Mouse (Mus musculus) liver, embryonic 16.5 days (tissue): ENCODE measurements at regions not wholly inside any gene's neighbourhood (a gene's known extent, or its start where the extent isn't known, plus 50 kb on each side); places are given as distances from the start of the nearest gene placed in this dataset.

Experiments used
- ATAC-seq: fragments of 200-750 bp; cut with Nextera tagmentation; 2 replicates; pipeline ENCODE4 v1.8.0; 2017; ENCODE audit warnings: low read depth, mild to moderate bottlenecking, moderate number of reproducible peaks, moderate library complexity
- H3K27ac ChIP-seq: fragments of 300-500 bp; sonication (generic); 2 replicates; pipeline ENCODE4 v1.5.1; 2014; ENCODE audit warnings: mild to moderate bottlenecking, low read length
- H3K27me3 ChIP-seq: fragments of 300-500 bp; sonication (generic); 2 replicates; pipeline ENCODE4 v1.6.1; 2014; ENCODE audit warnings: low read depth, low read length, mixed read lengths; ENCODE audit not compliant: control insufficient read depth, insufficient read depth
- H3K36me3 ChIP-seq: fragments of 300-500 bp; sonication (generic); 2 replicates; pipeline ENCODE4 v1.6.1; 2014; ENCODE audit warnings: mild to moderate bottlenecking; ENCODE audit not compliant: control insufficient read depth, insufficient read depth
- H3K4me1 ChIP-seq: fragments of 300-500 bp; sonication (generic); 2 replicates; pipeline ENCODE4 v1.6.1; 2014; ENCODE audit warnings: low read depth, low read length, mixed read lengths; ENCODE audit not compliant: control insufficient read depth
- H3K4me2 ChIP-seq: fragments of 300-500 bp; sonication (generic); 2 replicates; pipeline ENCODE4 v1.6.1; 2014; ENCODE audit warnings: low read depth, low read length, mixed read lengths
- H3K4me3 ChIP-seq: fragments of 300-500 bp; sonication (generic); 2 replicates; pipeline ENCODE4 v1.5.1; 2014; ENCODE audit warnings: low read depth, mild to moderate bottlenecking, low read length
- H3K9ac ChIP-seq: fragments of 300-500 bp; sonication (generic); 2 replicates; pipeline ENCODE4 v1.6.1; 2014; ENCODE audit warnings: low read depth, low read length
- H3K9me3 ChIP-seq: fragments of 300-500 bp; sonication (generic); replicated peaks from 2 replicates; pipeline ENCODE4 v1.6.1; 2016; ENCODE audit warnings: low read length; ENCODE audit not compliant: control insufficient read depth
- WGBS: fragments of 180-500 bp; shearing (Covaris S2); extraction: QIAGEN DNeasy Blood & Tissue Kit; methylation state at CpG from one replicate; pipeline ENCODE4 v1.1.7; 2014; ENCODE audit not compliant: insufficient replicate concordance; 5-methylcytosine and 5-hydroxymethylcytosine counted together

- WGBS = 54% methylated on average over 8 of the region's 8 CpGs
- no peaks in the 10 kb centered on the region; the same call in 1 of the 2 replicates for H3K9me3 ChIP-seq
- no peak for ATAC-seq
- H3K4me1 ChIP-seq = no peaks in the 10 kb centered on the region
- H3K36me3 ChIP-seq = no peaks in the 10 kb centered on the region
- no peak overlapping the region for H3K4me3 ChIP-seq
- no peaks in the 10 kb centered on the region for H3K27me3 ChIP-seq
- no peak overlapping the region for H3K9ac ChIP-seq
- no peak overlapping the region for H3K4me2 ChIP-seq
- H3K27ac ChIP-seq = no peak overlapping the region
Observed at GRCm38 (mm10) chr7:36958255-36958654, 260.3 kb downstream of the Tshz3 start.

DNA sequence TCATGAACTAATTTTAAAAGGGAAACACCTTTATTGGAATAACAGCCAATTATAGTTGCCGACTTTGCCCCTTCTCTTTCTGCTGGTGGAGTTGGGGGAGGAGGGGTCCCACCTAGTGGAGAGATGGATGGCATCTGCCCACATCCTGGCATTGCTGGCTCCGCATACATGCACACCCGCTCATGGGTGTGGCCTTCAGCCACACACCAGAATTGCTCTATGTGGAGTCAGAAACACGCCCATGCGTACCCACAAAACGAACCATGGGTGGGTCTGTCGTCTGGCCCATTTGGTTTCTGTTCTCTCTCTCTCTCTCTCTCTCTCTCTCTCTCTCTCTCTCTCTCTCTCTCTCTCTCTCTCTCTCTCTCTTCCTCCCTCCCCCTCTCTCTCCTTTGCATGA, 273.9 kb downstream of the Tshz3 start:
- Histone ChIP-seq H3K9me3 (no peaks in the 10 kb centered on the region), H3K27me3 (no peaks in the 10 kb centered on the region), H3K9ac (no peak overlapping the region), H3K4me1 (no peaks in the 10 kb centered on the region), H3K27ac (no peak overlapping the region), H3K4me3 (no peak overlapping the region), H3K4me2 (no peak overlapping the region), H3K36me3 (no peaks in the 10 kb centered on the region)
- WGBS = 55% methylated on average over 7 of the region's 7 CpGs
- no peak for ATAC-seq

DNA sequence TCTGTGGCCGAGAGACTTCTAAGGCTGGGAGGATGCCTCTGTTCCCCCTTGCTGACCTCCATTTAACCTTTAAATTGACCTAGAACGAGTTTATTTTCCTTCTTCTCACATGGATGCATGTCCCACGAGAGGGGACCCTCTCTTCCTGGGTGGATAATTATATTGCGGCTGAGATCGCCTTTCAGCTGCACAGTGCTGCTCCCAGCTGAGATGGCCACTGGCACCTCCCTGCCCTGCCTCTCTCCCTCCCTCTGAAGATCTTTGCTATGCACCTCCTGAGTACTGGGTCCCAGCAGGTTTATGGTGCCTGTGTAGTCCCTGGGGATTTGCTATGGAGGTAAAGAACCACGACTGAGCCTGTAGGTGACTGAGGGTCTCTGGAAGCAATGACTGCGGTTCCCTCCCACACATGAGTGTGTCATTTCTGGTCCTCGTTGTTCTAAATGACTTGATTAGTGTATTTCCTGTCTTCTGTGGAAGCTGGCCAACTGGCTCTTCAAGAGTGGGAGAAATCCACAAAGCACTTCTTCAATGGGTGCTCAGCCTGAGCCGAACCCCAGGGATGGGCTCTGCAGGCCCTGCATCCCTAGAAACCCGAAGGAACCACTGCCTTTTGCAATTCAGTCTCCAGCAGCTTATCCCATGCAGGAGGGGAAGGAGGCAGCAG, 275.9 kb downstream of the Tshz3 start:
- Histone ChIP-seq H3K9me3 (no peaks in the 10 kb centered on the region), H3K27ac (no peak overlapping the region), H3K4me1 (no peaks in the 10 kb centered on the region), H3K36me3 (no peaks in the 10 kb centered on the region), H3K27me3 (no peaks in the 10 kb centered on the region), H3K4me2 (no peak overlapping the region), H3K4me3 (no peak overlapping the region), H3K9ac (no peak overlapping the region)
- 43% methylated on average over 10 of the region's 10 CpGs for WGBS
- no peak for ATAC-seq

- ATAC-seq = no peak
- Histone ChIP-seq H3K4me1 (no peaks in the 10 kb centered on the region), H3K27me3 (no peaks in the 10 kb centered on the region)
Observed at GRCm38 (mm10) chr7:36974573-36974972, 276.7 kb downstream of the Tshz3 start.

GRCm38 (mm10) chr7:36975475-36975874, 277.6 kb downstream of the Tshz3 start:
- no peak overlapping the region for H3K4me3 ChIP-seq
- H3K27ac ChIP-seq = no peak overlapping the region
- no peaks in the 10 kb centered on the region for H3K9me3 ChIP-seq
- no peaks in the 10 kb centered on the region for H3K27me3 ChIP-seq
- WGBS = 12% methylated on average over 5 of the region's 5 CpGs
- H3K4me2 ChIP-seq = no peak overlapping the region
- H3K9ac ChIP-seq = no peak overlapping the region
- no peak for ATAC-seq
- H3K36me3 ChIP-seq = no peaks in the 10 kb centered on the region
- H3K4me1 ChIP-seq = no peaks in the 10 kb centered on the region

More at GRCm38 (mm10) chr7:36974573-36974972, 276.7 kb downstream of the Tshz3 start:
- Histone ChIP-seq H3K4me2 (no peak overlapping the region), H3K27ac (no peak overlapping the region), H3K9me3 (no peaks in the 10 kb centered on the region), H3K4me3 (no peak overlapping the region), H3K36me3 (no peaks in the 10 kb centered on the region), H3K9ac (no peak overlapping the region)
- WGBS = 36% methylated on average over 4 of the region's 4 CpGs

GRCm38 (mm10) chr7:36977819-36978218, 279.9 kb downstream of the Tshz3 start:
- 69% methylated on average over 12 of the region's 12 CpGs for WGBS
- Histone ChIP-seq H3K27ac (no peak overlapping the region), H3K9me3 (no peaks in the 10 kb centered on the region), H3K27me3 (no peaks in the 10 kb centered on the region), H3K4me1 (no peaks in the 10 kb centered on the region), H3K4me2 (no peak overlapping the region), H3K4me3 (no peak overlapping the region), H3K36me3 (no peaks in the 10 kb centered on the region), H3K9ac (no peak overlapping the region)
- ATAC-seq = no peak

GRCm38 (mm10) chr7:36989380-36989779, 291.5 kb downstream of the Tshz3 start:
- Histone ChIP-seq H3K4me3 (no peak overlapping the region), H3K27ac (no peak overlapping the region), H3K27me3 (no peaks in the 10 kb centered on the region), H3K9me3 (no peaks in the 10 kb centered on the region), H3K4me1 (no peaks in the 10 kb centered on the region), H3K36me3 (no peaks in the 10 kb centered on the region), H3K4me2 (no peak overlapping the region), H3K9ac (no peak overlapping the region)
- no peak for ATAC-seq
- WGBS = 32% methylated on average over 1 of the region's 1 CpGs

DNA sequence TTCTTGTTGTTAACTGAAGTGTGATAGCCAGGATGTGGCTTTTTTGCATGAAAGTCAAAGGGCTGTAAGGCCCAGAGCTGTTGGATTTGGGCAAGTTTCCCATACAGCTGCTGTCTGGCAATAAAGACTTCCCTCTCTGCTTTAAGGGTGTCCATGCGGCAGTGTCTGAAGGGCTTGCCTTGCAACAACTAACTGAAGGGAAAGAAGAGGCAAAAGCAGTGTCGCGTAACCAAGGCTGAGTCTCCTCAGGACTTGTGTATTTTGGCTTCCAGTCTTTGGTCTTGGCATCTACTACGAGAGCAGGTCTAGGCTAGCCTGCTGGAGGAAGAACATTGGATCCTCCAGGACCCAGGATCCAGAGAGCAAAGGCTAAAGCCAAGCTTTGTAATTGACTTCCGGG, 306.7 kb downstream of the Tshz3 start:
- H3K27me3 ChIP-seq = no peaks in the 10 kb centered on the region
- H3K4me3 ChIP-seq = no peak overlapping the region
- no peaks in the 10 kb centered on the region for H3K9me3 ChIP-seq
- WGBS = 66% methylated on average over 5 of the region's 5 CpGs
- H3K27ac ChIP-seq = no peak overlapping the region
- H3K9ac ChIP-seq = no peak overlapping the region
- H3K4me1 ChIP-seq = no peaks in the 10 kb centered on the region
- ATAC-seq = no peak
- H3K36me3 ChIP-seq = no peaks in the 10 kb centered on the region
- H3K4me2 ChIP-seq = no peak overlapping the region

- no peak overlapping the region for H3K27ac ChIP-seq
- H3K27me3 ChIP-seq = no peaks in the 10 kb centered on the region
- no peaks in the 10 kb centered on the region for H3K4me1 ChIP-seq
- H3K4me3 ChIP-seq = no peak overlapping the region
- no peaks in the 10 kb centered on the region for H3K9me3 ChIP-seq
- no peak for ATAC-seq
- no peak overlapping the region for H3K4me2 ChIP-seq
- no peak overlapping the region for H3K9ac ChIP-seq
- WGBS = 58% methylated on average over 2 of the region's 2 CpGs
- H3K36me3 ChIP-seq = no peaks in the 10 kb centered on the region
Observed at GRCm38 (mm10) chr7:37005701-37006100, 307.8 kb downstream of the Tshz3 start.
